Mouse (Mus musculus): Measurements from ENCODE around the gene Prkcg.
A peak's percentile ranks its signal among the peaks of the same experiment; 100 is the strongest.

Prkcg gene

GRCm38 (mm10) chr7:3317704-3318103 is 28.7 kb downstream of the Prkcg start:
- no peak for DNase-seq (ENCODE audit: low spot score)

GRCm38 (mm10) chr7:3320856-3321255 is 31.9 kb downstream of the Prkcg start:
- DNase-seq (ENCODE audit: low spot score), result no peak

- no peak for DNase-seq (ENCODE audit: low spot score)
Measured at GRCm38 (mm10) chr7:3323826-3324225, 34.8 kb downstream of the Prkcg start.

GRCm38 (mm10) chr7:3327961-3328360 is 39.0 kb downstream of the Prkcg start:
- DNase-seq (ENCODE audit: low spot score), result no peak

- peak; percentile 55 for DNase-seq (ENCODE audit: low spot score)
Measured at GRCm38 (mm10) chr7:3329776-3330546, 41.0 kb downstream of the Prkcg start.

- no peak for DNase-seq (ENCODE audit: low spot score)
Measured at GRCm38 (mm10) chr7:3331171-3331570, 42.2 kb downstream of the Prkcg start.

- DNase-seq (ENCODE audit: low spot score), result peak; percentile 74
Measured at GRCm38 (mm10) chr7:3331581-3332223, 42.7 kb downstream of the Prkcg start.

GRCm38 (mm10) chr7:3332224-3332615 is 43.2 kb downstream of the Prkcg start:
- DNase-seq (ENCODE audit: low spot score), result no peak

- DNase-seq (ENCODE audit: low spot score), result no peak
Measured at GRCm38 (mm10) chr7:3332619-3333521, 43.9 kb downstream of the Prkcg start, which contains the start of gene Cacng7. TSS of gene Cacng7 (plus strand) at chr7:3332955.

GRCm38 (mm10) chr7:3333542-3333941 is 44.6 kb downstream of the Prkcg start:
- no peak for DNase-seq (ENCODE audit: low spot score)

- no peak for DNase-seq (ENCODE audit: low spot score)
Measured at GRCm38 (mm10) chr7:3336412-3336811, 47.4 kb downstream of the Prkcg start.

- DNase-seq (ENCODE audit: low spot score), result no peak
Measured at GRCm38 (mm10) chr7:3338286-3338935, 49.4 kb downstream of the Prkcg start.

GRCm38 (mm10) chr7:3339010-3339409 is 50.0 kb downstream of the Prkcg start:
- no peak for DNase-seq (ENCODE audit: low spot score)

GRCm38 (mm10) chr7:3343861-3344260 is 54.9 kb downstream of the Prkcg start:
- DNase-seq (ENCODE audit: low spot score), result no peak

GRCm38 (mm10) chr7:3345301-3345700 is 56.3 kb downstream of the Prkcg start:
- no peak for DNase-seq (ENCODE audit: low spot score)

GRCm38 (mm10) chr7:3347366-3348287 is 58.6 kb downstream of the Prkcg start:
- no peak for DNase-seq (ENCODE audit: low spot score)

- no peak for DNase-seq (ENCODE audit: low spot score)
Measured at GRCm38 (mm10) chr7:3348326-3348725, 59.3 kb downstream of the Prkcg start.

- no peak for DNase-seq (ENCODE audit: low spot score)
Measured at GRCm38 (mm10) chr7:3349775-3350174, 60.8 kb downstream of the Prkcg start.

GRCm38 (mm10) chr7:3351536-3351935 is 62.6 kb downstream of the Prkcg start:
- no peak for DNase-seq (ENCODE audit: low spot score)

GRCm38 (mm10) chr7:3354850-3355249 is 65.9 kb downstream of the Prkcg start:
- no peak for DNase-seq (ENCODE audit: low spot score)

GRCm38 (mm10) chr7:3360678-3361077 is 71.7 kb downstream of the Prkcg start:
- DNase-seq (ENCODE audit: low spot score), result no peak
